Mouse (Mus musculus) liver, embryonic 15.5 days (tissue): ENCODE data around the gene Cdc42ep4. TPM values are rescaled to one million over a fixed set of nuclear protein-coding genes. Genes with fewer than 3 reads are reported as not detected.

Source experiments
- ATAC-seq: fragments of 200-750 bp; cut with Nextera tagmentation; 2 replicates; pipeline ENCODE4 v1.8.0; 2017; ENCODE audit warnings: moderate number of reproducible peaks, mild to moderate bottlenecking, moderate library complexity; ENCODE audit not compliant: insufficient read depth
- H3K27ac ChIP-seq: fragments of 300-500 bp; sonication (generic); replicated peaks from 2 replicates; pipeline ENCODE4 v1.5.1; 2015; ENCODE audit warnings: mild to moderate bottlenecking, inconsistent platforms
- H3K27me3 ChIP-seq: fragments of 300-500 bp; sonication (generic); 2 replicates; pipeline ENCODE4 v1.6.1; 2015; ENCODE audit warnings: mild to moderate bottlenecking, inconsistent platforms
- H3K36me3 ChIP-seq: fragments of 300-500 bp; sonication (generic); replicated peaks from 2 replicates; pipeline ENCODE4 v1.6.1; 2015; ENCODE audit warnings: moderate library complexity, mild to moderate bottlenecking, inconsistent platforms
- H3K4me1 ChIP-seq: fragments of 300-500 bp; sonication (generic); replicated peaks from 2 replicates; pipeline ENCODE4 v1.6.1; 2015; ENCODE audit warnings: inconsistent platforms
- H3K4me2 ChIP-seq: fragments of 300-500 bp; sonication (generic); 2 replicates; pipeline ENCODE4 v1.6.1; 2015; ENCODE audit warnings: moderate library complexity, mild to moderate bottlenecking, inconsistent platforms
- H3K4me3 ChIP-seq: fragments of 300-500 bp; sonication (generic); replicated peaks from 2 replicates; pipeline ENCODE4 v1.5.1; 2015; ENCODE audit warnings: mild to moderate bottlenecking, inconsistent platforms
- H3K9ac ChIP-seq: fragments of 300-500 bp; sonication (generic); 2 replicates; pipeline ENCODE4 v1.6.1; 2015; ENCODE audit warnings: moderate library complexity, mild to moderate bottlenecking, inconsistent platforms
- H3K9me3 ChIP-seq: fragments of 300-500 bp; sonication (generic); replicated peaks from 2 replicates; pipeline ENCODE4 v1.6.1; 2016; ENCODE audit warnings: inconsistent platforms
- WGBS: fragments of 180-500 bp; shearing (Covaris S2); methylation state at CpG from one replicate; pipeline ENCODE4 v1.1.7; 2015; ENCODE audit warnings: mixed read lengths; ENCODE audit not compliant: insufficient replicate concordance; 5-methylcytosine and 5-hydroxymethylcytosine counted together
- polyA plus RNA-seq: library from polyadenylated mRNA; unstranded; fragments of >200 nt; fragmentation: Nextera tagmentation; extraction: Ambion mirVana; gene quantifications from 2 replicates; pipeline ENCODE4 v1.2.1, GENCODE M21; 2015

Gene Cdc42ep4
- polyA plus RNA-seq, 1 experiment from 2014 or later = 17.1 TPM

- H3K36me3 ChIP-seq = no peaks in the 10 kb centered on the region
- no peak overlapping the region for H3K4me2 ChIP-seq
- H3K4me1 ChIP-seq = peaks cover 5% of the 10 kb centered on the region; the same call in 1 of the 2 replicates
- H3K27ac ChIP-seq = no peak overlapping the region
- no peak for ATAC-seq
- H3K4me3 ChIP-seq = no peak overlapping the region
- WGBS = 46% methylated on average over 7 of the region's 7 CpGs
- H3K9me3 ChIP-seq = no peaks in the 10 kb centered on the region
- H3K9ac ChIP-seq = no peak overlapping the region
- H3K27me3 ChIP-seq = peaks cover 10% of the 10 kb centered on the region
These were observed 36.5 kb downstream of the Cdc42ep4 start for GRCm38 (mm10) chr11:113715078-113715674.

GRCm38 (mm10) chr11:113711061-113711460 is 40.6 kb downstream of the Cdc42ep4 start:
- H3K9ac ChIP-seq = no peak overlapping the region
- WGBS = 65% methylated on average over 1 of the region's 1 CpGs
- no peak overlapping the region for H3K4me3 ChIP-seq
- no peaks in the 10 kb centered on the region for H3K36me3 ChIP-seq
- H3K9me3 ChIP-seq = no peaks in the 10 kb centered on the region
- peaks cover 5% of the 10 kb centered on the region; the same call in 1 of the 2 replicates for H3K4me1 ChIP-seq
- peaks cover 29% of the 10 kb centered on the region for H3K27me3 ChIP-seq
- ATAC-seq = no peak
- no peak overlapping the region for H3K27ac ChIP-seq
- no peak overlapping the region for H3K4me2 ChIP-seq

GRCm38 (mm10) chr11:113710257-113710777 is 41.4 kb downstream of the Cdc42ep4 start:
- H3K36me3 ChIP-seq = no peaks in the 10 kb centered on the region
- H3K27me3 ChIP-seq = peaks cover 29% of the 10 kb centered on the region
- no peak for ATAC-seq
- no peak overlapping the region for H3K4me2 ChIP-seq
- no peaks in the 10 kb centered on the region for H3K9me3 ChIP-seq
- no peak overlapping the region for H3K9ac ChIP-seq
- no peak overlapping the region for H3K4me3 ChIP-seq
- H3K4me1 ChIP-seq = peaks cover 4% of the 10 kb centered on the region; the same call in 1 of the 2 replicates
- WGBS = 18% methylated on average over 10 of the region's 10 CpGs
- H3K27ac ChIP-seq = no peak overlapping the region

DNA sequence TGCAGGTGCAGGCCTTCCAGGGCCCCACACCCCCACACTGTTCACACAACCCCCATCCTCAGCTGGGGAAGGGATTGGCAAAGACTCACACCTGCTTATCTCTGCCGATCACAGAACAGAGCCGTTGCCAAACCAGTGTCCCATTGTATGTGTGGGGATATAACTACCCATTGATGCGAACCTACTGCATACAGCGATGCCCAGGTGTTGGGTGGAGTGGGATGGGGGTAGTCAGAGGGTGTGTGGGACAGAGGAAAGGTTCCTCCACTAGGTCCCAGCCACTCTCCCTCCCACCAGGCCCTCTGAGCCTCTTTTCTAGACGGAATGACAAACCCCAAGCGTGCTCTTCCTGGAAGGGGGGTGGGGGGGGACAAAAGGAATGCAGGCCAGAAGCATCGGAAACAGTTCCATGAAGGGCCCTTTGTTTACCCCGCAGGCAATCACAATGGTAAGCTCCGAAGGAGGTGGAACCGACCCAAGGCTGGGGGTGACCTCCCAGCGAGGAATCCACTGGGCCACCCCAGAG is 41.9 kb downstream of the Cdc42ep4 start, which contains the start of gene Cpsf4l:
Gene Cpsf4l (minus strand): TSS at position 287 of the 526 bp plus-strand sequence.
- 26% methylated on average over 11 of the region's 11 CpGs for WGBS
- no peak for ATAC-seq

GRCm38 (mm10) chr11:113709272-113709671 is 42.4 kb downstream of the Cdc42ep4 start:
- Histone ChIP-seq H3K4me1 (no peaks in the 10 kb centered on the region), H3K4me3 (no peak overlapping the region), H3K27ac (no peak overlapping the region), H3K9ac (no peak overlapping the region), H3K4me2 (no peak overlapping the region), H3K27me3 (peaks cover 29% of the 10 kb centered on the region), H3K9me3 (no peaks in the 10 kb centered on the region), H3K36me3 (no peaks in the 10 kb centered on the region)
- 32% methylated on average over 15 of the region's 15 CpGs for WGBS
- ATAC-seq = no peak

More for the DNA sequence above, 41.9 kb downstream of the Cdc42ep4 start, which contains the start of gene Cpsf4l:
- Histone ChIP-seq H3K36me3 (no peaks in the 10 kb centered on the region), H3K27ac (no peak within 1 kb of the TSS), H3K4me1 (no peaks in the 10 kb centered on the region), H3K4me3 (no peak within 1 kb of the TSS), H3K27me3 (peaks cover 29% of the 10 kb centered on the region), H3K9me3 (no peaks in the 10 kb centered on the region), H3K9ac (no peak within 1 kb of the TSS), H3K4me2 (no peak within 1 kb of the TSS)

DNA sequence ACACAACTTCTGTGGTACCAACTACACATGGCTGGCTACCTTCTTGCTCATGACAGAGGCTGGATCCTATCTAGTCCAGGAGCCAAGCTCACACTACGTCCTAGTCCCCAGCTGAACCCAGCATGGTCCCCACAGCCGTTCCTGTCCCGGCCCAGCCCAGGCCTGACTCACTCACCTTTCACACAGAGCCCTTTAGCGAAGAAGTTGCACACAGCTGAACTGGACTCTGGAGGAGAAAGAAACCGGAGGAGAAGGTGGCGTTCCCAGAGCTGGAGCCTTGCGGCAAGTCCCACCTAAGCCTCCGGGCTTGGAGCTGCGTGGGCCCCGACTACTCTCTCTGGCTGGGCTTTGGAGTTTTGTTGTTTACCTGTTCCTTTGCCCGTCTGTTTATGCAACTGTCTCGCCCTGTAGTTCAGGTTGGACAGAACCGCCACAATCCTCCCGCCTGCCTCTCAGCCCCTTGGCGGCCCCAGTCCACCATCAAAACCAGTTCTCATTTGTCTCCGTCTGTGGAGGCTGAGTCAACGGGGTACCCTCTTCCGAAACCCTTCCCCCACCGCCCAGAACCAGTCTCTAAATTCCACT is 43.0 kb downstream of the Cdc42ep4 start:
- H3K4me2 ChIP-seq = no peak overlapping the region
- 57% methylated on average over 19 of the region's 19 CpGs for WGBS
- peaks cover 29% of the 10 kb centered on the region for H3K27me3 ChIP-seq
- no peaks in the 10 kb centered on the region for H3K4me1 ChIP-seq
- no peaks in the 10 kb centered on the region for H3K36me3 ChIP-seq
- H3K9me3 ChIP-seq = no peaks in the 10 kb centered on the region
- no peak for ATAC-seq
- no peak overlapping the region for H3K4me3 ChIP-seq
- H3K27ac ChIP-seq = no peak overlapping the region
- H3K9ac ChIP-seq = no peak overlapping the region

- no peaks in the 10 kb centered on the region for H3K9me3 ChIP-seq
- ATAC-seq = no peak
- H3K36me3 ChIP-seq = no peaks in the 10 kb centered on the region
- 67% methylated on average over 15 of the region's 15 CpGs for WGBS
- H3K27ac ChIP-seq = no peak overlapping the region
- no peak overlapping the region for H3K4me2 ChIP-seq
- H3K4me3 ChIP-seq = no peak overlapping the region
- no peak overlapping the region for H3K9ac ChIP-seq
- peaks cover 27% of the 10 kb centered on the region for H3K27me3 ChIP-seq
- no peaks in the 10 kb centered on the region for H3K4me1 ChIP-seq
These were observed 45.6 kb downstream of the Cdc42ep4 start for GRCm38 (mm10) chr11:113705966-113706652.

DNA sequence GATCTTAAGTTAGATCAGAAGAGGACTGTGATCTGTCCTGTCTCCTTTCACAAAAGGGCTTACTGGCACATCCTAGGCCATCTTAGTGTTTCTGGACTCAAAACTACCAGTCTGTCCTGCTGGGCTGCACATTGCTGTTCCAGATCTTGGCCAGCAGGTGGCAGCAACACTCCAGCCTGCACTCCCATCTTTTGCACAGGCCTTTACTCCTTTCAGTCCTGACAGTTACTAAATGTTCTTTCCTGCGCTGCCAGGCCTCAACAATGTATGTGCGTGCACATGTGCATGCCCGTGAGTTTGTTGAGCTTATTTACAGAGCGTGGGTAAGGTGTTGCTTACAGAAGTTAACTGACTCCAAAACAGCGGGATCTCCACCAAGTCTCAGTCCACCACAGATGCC is 47.9 kb downstream of the Cdc42ep4 start:
- Histone ChIP-seq H3K4me3 (no peak overlapping the region), H3K27me3 (peaks cover 5% of the 10 kb centered on the region), H3K4me1 (no peaks in the 10 kb centered on the region), H3K27ac (no peak overlapping the region), H3K36me3 (no peaks in the 10 kb centered on the region), H3K4me2 (no peak overlapping the region), H3K9ac (no peak overlapping the region), H3K9me3 (no peaks in the 10 kb centered on the region)
- WGBS = 33% methylated on average over 5 of the region's 5 CpGs
- peak; percentile 51 for ATAC-seq

- no peak overlapping the region for H3K9ac ChIP-seq
- no peaks in the 10 kb centered on the region for H3K9me3 ChIP-seq
- H3K36me3 ChIP-seq = peaks cover 21% of the 10 kb centered on the region
- no peak overlapping the region for H3K4me3 ChIP-seq
- no peaks in the 10 kb centered on the region for H3K27me3 ChIP-seq
- H3K4me1 ChIP-seq = peaks cover 6% of the 10 kb centered on the region; the same call in 1 of the 2 replicates
- no peak for ATAC-seq
- no peak overlapping the region for H3K4me2 ChIP-seq
- 71% methylated on average over 7 of the region's 7 CpGs for WGBS
- no peak overlapping the region for H3K27ac ChIP-seq
These were observed 52.0 kb downstream of the Cdc42ep4 start for GRCm38 (mm10) chr11:113699643-113700042.

- no peak overlapping the region for H3K4me3 ChIP-seq
- H3K4me2 ChIP-seq = no peak overlapping the region
- peaks cover 6% of the 10 kb centered on the region; the same call in 1 of the 2 replicates for H3K4me1 ChIP-seq
- H3K27ac ChIP-seq = no peak overlapping the region
- ATAC-seq = peak; percentile 43
- no peaks in the 10 kb centered on the region for H3K9me3 ChIP-seq
- 63% methylated on average over 12 of the region's 12 CpGs for WGBS
- peaks cover 30% of the 10 kb centered on the region for H3K36me3 ChIP-seq
- H3K9ac ChIP-seq = no peak overlapping the region
- H3K27me3 ChIP-seq = no peaks in the 10 kb centered on the region
These were observed 53.6 kb downstream of the Cdc42ep4 start for GRCm38 (mm10) chr11:113698013-113698545.

DNA sequence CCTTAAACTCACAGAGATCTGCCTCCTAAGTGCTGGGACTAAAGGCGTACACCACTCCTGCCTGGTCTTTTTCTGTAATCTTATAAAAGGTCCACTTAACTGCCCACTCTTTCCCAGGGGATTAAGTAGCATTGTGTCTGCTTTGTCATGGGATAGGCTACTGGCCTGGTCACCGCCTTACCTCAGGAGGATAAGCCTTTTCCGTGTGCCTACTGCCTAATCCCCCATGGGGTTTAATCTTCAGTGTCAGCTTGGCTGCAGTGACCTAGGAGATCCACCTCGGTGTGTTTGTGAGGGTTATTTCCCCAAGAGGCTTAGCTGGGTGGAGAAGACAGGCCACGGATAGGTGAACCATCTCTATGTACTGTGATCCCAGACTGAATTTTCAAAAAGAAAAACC is 54.1 kb downstream of the Cdc42ep4 start:
- no peak overlapping the region for H3K4me3 ChIP-seq
- H3K9me3 ChIP-seq = no peaks in the 10 kb centered on the region
- no peak overlapping the region for H3K27ac ChIP-seq
- peaks cover 6% of the 10 kb centered on the region; the same call in 1 of the 2 replicates for H3K4me1 ChIP-seq
- H3K4me2 ChIP-seq = no peak overlapping the region
- no peaks in the 10 kb centered on the region for H3K27me3 ChIP-seq
- no peak for ATAC-seq
- no peak overlapping the region for H3K9ac ChIP-seq
- peaks cover 30% of the 10 kb centered on the region for H3K36me3 ChIP-seq
- WGBS = 71% methylated on average over 5 of the region's 5 CpGs
